Mouse (Mus musculus) c-Kit-positive CD71-positive TER-119-positive erythroid progenitor cells, embryonic 14.5 days (primary cell): ENCODE data around the gene Bcl2.

Source experiments
- DNase-seq: peaks from one replicate; pipeline ENCODE4 v3.0.0-alpha.2; 2013; ENCODE audit warnings: low spot score

The Bcl2 gene

GRCm38 (mm10) chr1:106712330-106712729 lies 1.7 kb downstream of the Bcl2 start:
- DNase-seq, result no peak

GRCm38 (mm10) chr1:106711356-106712125 lies 2.5 kb downstream of the Bcl2 start:
- DNase-seq, result no peak

- DNase-seq, result no peak
Observed at GRCm38 (mm10) chr1:106710202-106710601, 3.9 kb downstream of the Bcl2 start.

- no peak for DNase-seq
Observed at GRCm38 (mm10) chr1:106707036-106707880, 6.8 kb downstream of the Bcl2 start.

DNA sequence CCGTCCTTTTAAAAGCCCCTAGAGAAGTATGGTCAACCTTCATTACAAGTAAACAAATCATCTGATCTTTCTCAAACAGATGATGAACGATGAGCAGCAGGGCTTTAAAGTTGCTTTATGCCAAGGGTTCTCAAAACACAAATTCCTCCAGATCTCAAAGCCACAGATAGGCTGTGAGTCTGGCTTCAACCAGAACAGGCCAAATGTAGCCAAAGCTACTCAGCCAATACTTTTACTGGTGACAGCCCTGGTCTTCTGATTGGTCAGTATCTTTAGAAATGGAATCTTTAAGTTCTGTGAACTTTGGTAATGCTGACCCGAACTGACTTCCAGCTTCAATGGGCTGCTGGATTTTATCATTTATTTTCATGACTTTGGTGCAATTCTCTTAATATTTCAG lies 10.9 kb downstream of the Bcl2 start:
- no peak for DNase-seq

DNA sequence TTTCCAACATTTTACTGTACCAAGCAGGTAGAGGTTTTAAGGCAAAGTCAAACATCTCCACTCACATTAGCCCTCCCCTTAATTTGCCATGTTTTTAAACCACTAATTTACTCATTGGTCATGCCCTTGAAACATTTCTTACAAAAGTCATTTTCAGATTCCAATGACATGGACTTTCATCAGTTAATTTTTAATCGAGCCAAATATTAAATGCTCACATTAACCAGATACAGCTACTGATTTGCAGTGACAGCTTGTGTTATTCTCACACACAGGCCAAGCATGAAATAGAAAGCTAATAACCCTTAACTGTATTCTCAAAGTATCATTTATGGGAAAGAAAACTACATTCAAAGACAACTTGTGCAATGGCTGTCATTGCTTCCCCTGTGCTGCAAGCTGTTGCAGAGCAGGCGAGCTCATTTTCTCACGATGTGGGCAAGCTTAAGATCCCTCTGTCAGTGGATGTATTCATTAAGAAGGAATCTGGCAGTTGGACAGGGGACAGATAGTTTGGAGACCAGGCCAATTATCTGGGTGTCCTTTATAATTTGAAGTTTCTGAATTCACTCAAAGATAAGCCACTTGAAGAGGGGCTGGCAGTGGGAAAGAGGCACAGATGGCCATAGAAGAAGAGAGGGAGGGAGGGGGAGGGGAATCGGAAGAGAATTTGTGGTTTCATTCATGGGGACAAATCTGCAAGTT lies 11.5 kb downstream of the Bcl2 start:
- DNase-seq, result no peak

DNA sequence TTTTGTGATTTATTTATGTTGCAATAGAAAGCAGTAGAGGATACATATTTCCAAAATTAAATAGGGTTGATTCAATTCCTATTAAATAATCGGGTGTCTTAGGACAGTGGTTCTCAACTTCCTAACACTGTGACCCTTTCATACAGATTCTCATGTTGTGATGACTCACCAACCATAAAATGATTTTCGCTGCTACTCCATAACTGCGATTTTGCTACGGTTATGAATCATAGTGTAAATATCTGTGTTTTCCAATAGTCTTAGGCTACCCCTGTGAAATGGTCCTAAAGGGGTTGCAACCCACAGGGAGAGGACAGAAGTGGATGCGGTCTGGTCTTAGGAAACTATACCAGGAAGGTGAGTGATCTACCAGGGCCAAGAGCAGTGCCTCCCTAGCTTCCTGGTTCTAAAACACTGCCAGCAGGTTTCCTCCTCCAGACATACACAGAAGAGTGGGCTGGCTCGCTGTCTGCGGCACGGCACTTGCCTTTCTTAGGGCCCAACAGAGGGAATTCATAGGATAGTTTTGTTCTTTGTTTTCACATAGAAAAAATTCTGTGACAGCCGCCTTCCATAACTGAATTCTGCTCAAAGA lies 13.5 kb downstream of the Bcl2 start:
- DNase-seq, result no peak

- DNase-seq, result no peak
Observed at GRCm38 (mm10) chr1:106696472-106696871, 17.6 kb downstream of the Bcl2 start.

GRCm38 (mm10) chr1:106695649-106696048 lies 18.4 kb downstream of the Bcl2 start:
- no peak for DNase-seq

DNA sequence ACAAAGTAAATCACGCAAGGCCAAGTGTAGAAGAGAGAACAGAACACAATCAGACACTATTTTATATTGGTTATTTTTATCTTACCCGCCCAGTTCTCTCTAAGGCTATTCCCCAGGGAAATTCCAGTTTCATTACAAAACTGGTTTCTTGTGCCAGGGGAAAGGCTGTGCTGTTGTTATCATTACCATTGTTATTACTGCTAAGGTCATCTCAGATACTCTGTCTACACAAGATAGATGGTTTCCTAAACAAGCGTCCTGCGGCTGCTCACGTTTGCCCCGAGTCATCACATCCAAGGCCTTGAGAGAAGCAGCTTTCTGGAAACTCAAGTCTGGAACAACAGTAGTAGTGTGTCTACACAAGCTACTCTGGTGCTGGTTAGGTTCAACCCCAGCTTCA lies 19.8 kb downstream of the Bcl2 start:
- no peak for DNase-seq

GRCm38 (mm10) chr1:106692599-106692998 lies 21.5 kb downstream of the Bcl2 start:
- DNase-seq, result peak; percentile 20

- no peak for DNase-seq
Observed at GRCm38 (mm10) chr1:106690887-106691286, 23.2 kb downstream of the Bcl2 start.

- no peak for DNase-seq
Observed at GRCm38 (mm10) chr1:106688161-106688516, 25.9 kb downstream of the Bcl2 start.

DNA sequence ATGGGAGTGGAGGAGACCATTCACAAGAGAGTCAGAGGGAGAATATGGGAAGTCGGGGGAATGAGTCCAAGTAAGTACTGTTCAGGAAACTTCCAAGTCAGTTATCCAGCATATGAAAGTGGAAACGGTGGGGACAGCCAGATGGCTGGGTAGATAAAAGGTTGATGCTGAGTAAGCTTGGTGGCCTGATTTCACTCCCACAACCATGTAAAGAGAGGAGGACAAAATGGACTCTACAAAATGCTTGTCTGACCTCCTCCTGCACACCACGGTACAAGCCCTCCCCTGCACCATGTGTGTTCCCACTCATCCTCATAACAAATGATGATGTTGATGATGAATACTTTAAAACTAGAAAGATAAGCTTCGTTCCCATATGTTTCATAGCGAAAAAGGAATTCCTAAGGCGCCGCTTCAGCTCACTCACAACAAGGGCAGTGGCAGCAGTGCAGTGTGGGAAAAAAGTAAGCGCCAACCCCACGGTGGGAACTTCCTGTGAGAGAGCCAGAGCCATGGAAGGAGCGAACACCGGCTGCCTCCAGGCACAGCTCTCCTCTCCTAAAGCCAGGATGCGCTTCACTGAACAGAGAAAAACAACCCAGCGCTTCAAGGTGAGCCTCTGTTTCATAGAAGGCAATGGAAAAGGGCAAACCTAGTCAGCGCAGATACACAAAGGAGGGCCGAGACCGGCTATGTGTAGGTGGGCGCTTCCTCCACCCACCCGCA lies 26.5 kb downstream of the Bcl2 start:
- DNase-seq, result no peak

DNA sequence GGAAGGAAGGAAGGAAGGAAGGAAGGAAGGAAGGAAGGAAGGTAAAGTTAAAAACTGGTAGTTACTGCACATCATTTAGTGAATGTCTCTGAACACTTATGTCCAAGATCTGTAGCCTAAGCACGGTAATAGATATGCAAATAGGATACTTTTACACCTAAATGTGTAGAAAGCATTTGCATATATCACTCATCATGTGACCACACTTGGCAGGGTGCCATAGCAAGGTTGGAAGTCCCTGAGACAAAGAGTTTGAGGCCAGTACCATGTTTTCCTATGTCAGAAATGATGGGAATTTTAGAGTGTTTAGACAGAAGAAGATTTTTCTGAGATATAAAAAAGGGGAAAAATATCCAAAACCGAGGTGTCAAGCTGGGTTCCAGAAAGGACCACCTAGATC lies 28.4 kb downstream of the Bcl2 start:
- DNase-seq, result no peak

- DNase-seq, result no peak
Observed at GRCm38 (mm10) chr1:106684546-106684945, 29.5 kb downstream of the Bcl2 start.

GRCm38 (mm10) chr1:106682829-106683228 lies 31.2 kb downstream of the Bcl2 start:
- DNase-seq, result no peak

DNA sequence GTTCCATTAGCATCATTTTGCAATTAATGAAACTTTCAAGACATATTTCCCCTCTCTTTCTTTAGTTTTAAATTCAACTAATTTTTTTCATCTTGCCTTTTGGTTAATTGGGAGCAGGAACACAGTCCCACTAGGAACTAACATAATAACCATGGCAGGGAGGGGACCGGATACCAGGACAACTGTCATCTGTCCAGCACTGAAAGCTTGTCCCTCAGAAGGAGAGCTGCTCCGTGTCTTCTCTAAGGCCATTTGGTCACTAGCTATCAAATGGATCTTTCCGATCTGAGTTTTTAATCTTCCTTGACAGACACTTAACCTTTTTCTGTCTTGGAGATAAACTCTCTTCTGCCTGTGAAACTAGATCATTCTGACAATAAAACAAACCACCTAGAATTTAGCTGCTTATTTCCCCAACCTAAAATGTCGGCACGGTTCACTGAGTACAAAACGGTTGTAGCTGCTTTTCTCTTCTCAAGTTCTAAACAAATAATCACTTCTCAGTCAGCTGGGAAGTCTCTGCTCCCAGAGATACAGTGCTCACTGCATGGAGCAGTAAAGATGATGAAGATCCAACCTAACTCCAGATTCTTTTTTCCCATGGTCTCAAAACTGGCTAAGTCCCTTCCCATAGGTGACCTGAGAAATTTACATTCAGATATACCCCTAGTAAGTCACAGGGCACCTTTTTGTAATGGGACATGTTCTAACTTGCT lies 34.1 kb downstream of the Bcl2 start:
- no peak for DNase-seq

DNA sequence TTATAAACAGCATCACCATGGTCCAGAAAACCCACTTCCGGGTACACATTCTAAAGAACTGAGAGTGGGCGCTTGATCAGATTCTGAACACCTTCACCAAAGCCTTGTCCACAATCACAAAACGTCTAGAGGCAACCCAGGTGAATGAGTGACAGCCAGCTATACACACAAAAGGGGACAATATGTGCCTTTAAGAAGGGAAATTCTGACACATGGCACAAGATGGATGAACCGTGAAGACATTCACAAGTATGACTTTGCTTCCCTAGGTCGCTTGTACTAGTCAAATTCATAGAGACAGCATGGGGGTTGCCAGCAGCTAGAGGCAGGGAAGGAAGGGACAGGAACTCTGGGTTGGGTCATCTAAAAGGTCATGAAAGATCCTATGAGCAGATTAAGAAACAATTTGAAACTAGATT lies 36.0 kb downstream of the Bcl2 start:
- no peak for DNase-seq

GRCm38 (mm10) chr1:106666140-106667088 lies 47.7 kb downstream of the Bcl2 start:
- no peak for DNase-seq
